Mouse (Mus musculus) neural tube, embryonic 15.5 days (tissue): ENCODE measurements around the gene Ttc12. TPM values are rescaled to one million over a fixed set of nuclear protein-coding genes. Genes with fewer than 3 reads are reported as not detected.

Source experiments
- ATAC-seq: fragments of 200-750 bp; cut with Nextera tagmentation; 2 replicates; pipeline ENCODE4 v1.8.0; 2017; ENCODE audit warnings: mild to moderate bottlenecking, moderate TSS enrichment, moderate library complexity; ENCODE audit not compliant: low FRiP score
- H3K27ac ChIP-seq: fragments of 300-500 bp; sonication (generic); replicated peaks from 2 replicates; pipeline ENCODE4 v1.5.1; 2015; ENCODE audit warnings: mild to moderate bottlenecking, inconsistent platforms
- H3K27me3 ChIP-seq: fragments of 300-500 bp; sonication (generic); replicated peaks from 2 replicates; pipeline ENCODE4 v1.6.1; 2015; ENCODE audit warnings: inconsistent platforms
- H3K36me3 ChIP-seq: fragments of 300-500 bp; sonication (generic); 2 replicates; pipeline ENCODE4 v1.6.1; 2015; ENCODE audit warnings: inconsistent platforms
- H3K4me1 ChIP-seq: fragments of 300-500 bp; sonication (generic); 2 replicates; pipeline ENCODE4 v1.6.1; 2015; ENCODE audit warnings: inconsistent platforms
- H3K4me2 ChIP-seq: fragments of 300-500 bp; sonication (generic); 2 replicates; pipeline ENCODE4 v1.6.1; 2015; ENCODE audit warnings: inconsistent platforms, mild to moderate bottlenecking, moderate library complexity
- H3K4me3 ChIP-seq: fragments of 300-500 bp; sonication (generic); replicated peaks from 2 replicates; pipeline ENCODE4 v1.5.1; 2015; ENCODE audit warnings: mild to moderate bottlenecking, inconsistent platforms
- H3K9ac ChIP-seq: fragments of 300-500 bp; sonication (generic); replicated peaks from 2 replicates; pipeline ENCODE4 v1.6.1; 2015; ENCODE audit warnings: mild to moderate bottlenecking, inconsistent platforms
- H3K9me3 ChIP-seq: fragments of 300-500 bp; sonication (generic); replicated peaks from 2 replicates; pipeline ENCODE4 v1.6.1; 2016; ENCODE audit warnings: inconsistent platforms
- WGBS: fragments of 180-500 bp; shearing (Covaris S2); methylation state at CpG from one replicate; pipeline ENCODE4 v1.1.7; 2015; ENCODE audit warnings: mixed read lengths; 5-methylcytosine and 5-hydroxymethylcytosine counted together
- polyA plus RNA-seq: library from polyadenylated mRNA; unstranded; fragments of >200 nt; fragmentation: Nextera tagmentation; extraction: Ambion mirVana; gene quantifications from 2 replicates; pipeline ENCODE4 v1.2.1, GENCODE M21; 2015

Gene Ttc12
- polyA plus RNA-seq, 1 experiment from 2014 or later, result 1.8 TPM

GRCm38 (mm10) chr9:49450491-49450890, 35.5 kb downstream of the Ttc12 start:
- no peak overlapping the region for H3K4me2 ChIP-seq
- no peaks in the 10 kb centered on the region for H3K36me3 ChIP-seq
- H3K4me3 ChIP-seq, result no peak overlapping the region
- no peaks in the 10 kb centered on the region for H3K27me3 ChIP-seq
- H3K27ac ChIP-seq, result no peak overlapping the region
- 89% methylated on average over 3 of the region's 3 CpGs for WGBS
- ATAC-seq, result no peak
- H3K9ac ChIP-seq, result no peak overlapping the region
- 0 out of 2 replicates have a peak, but pooled peaks cover 2% of the 10 kb centered on the region for H3K9me3 ChIP-seq
- no peaks in the 10 kb centered on the region for H3K4me1 ChIP-seq

GRCm38 (mm10) chr9:49442621-49443020, 43.4 kb downstream of the Ttc12 start:
- no peaks in the 10 kb centered on the region for H3K27me3 ChIP-seq
- no peaks in the 10 kb centered on the region for H3K4me1 ChIP-seq
- H3K36me3 ChIP-seq, result no peaks in the 10 kb centered on the region
- H3K27ac ChIP-seq, result no peak overlapping the region
- H3K4me2 ChIP-seq, result no peak overlapping the region
- H3K9me3 ChIP-seq, result no peaks in the 10 kb centered on the region
- 62% methylated on average over 3 of the region's 3 CpGs for WGBS
- ATAC-seq, result no peak
- H3K9ac ChIP-seq, result no peak overlapping the region
- H3K4me3 ChIP-seq, result no peak overlapping the region

GRCm38 (mm10) chr9:49427478-49427877, 58.5 kb downstream of the Ttc12 start:
- WGBS, result 84% methylated on average over 5 of the region's 5 CpGs
- no peaks in the 10 kb centered on the region for H3K9me3 ChIP-seq

DNA sequence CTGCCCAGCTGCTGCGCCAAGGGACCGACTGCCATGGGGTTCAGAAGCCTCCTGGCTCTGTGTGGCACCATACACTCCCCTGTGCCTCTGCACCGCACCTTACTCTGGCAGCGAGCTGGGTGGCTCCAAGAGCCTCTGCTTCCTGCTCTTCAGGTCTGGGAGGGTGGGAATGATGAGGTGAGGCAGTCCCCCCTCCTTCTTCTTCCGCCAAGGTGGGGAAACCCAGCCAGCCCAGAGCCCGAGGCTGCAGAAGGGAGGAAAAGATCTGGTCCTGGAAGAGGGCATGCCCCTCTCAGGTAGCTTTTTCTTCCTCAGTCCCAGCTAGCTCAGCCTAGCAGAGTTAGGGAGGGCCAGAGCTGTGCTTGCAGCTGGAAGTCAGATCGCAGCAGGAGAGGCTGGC, 59.1 kb downstream of the Ttc12 start, which contains the start of gene Ankk1:
Gene Ankk1, minus strand, starts transcription at position 101 of the 400 bp plus-strand sequence.
- Histone ChIP-seq H3K36me3 (no peaks in the 10 kb centered on the region), H3K27ac (no peak within 1 kb of the TSS), H3K4me3 (no peak within 1 kb of the TSS), H3K27me3 (no peaks in the 10 kb centered on the region), H3K9ac (no peak within 1 kb of the TSS), H3K4me2 (no peak within 1 kb of the TSS), H3K4me1 (0 out of 2 replicates have a peak, but pooled peaks cover 2% of the 10 kb centered on the region), H3K9me3 (no peaks in the 10 kb centered on the region)
- 90% methylated on average over 7 of the region's 7 CpGs for WGBS
- no peak for ATAC-seq

More at GRCm38 (mm10) chr9:49427478-49427877, 58.5 kb downstream of the Ttc12 start:
- no peak overlapping the region for H3K4me2 ChIP-seq
- no peak overlapping the region for H3K9ac ChIP-seq
- H3K27ac ChIP-seq, result no peak overlapping the region
- no peaks in the 10 kb centered on the region for H3K36me3 ChIP-seq
- H3K4me1 ChIP-seq, result 0 out of 2 replicates have a peak, but pooled peaks cover 2% of the 10 kb centered on the region
- ATAC-seq, result no peak
- H3K27me3 ChIP-seq, result no peaks in the 10 kb centered on the region
- H3K4me3 ChIP-seq, result no peak overlapping the region

- 0 out of 2 replicates have a peak, but pooled peaks cover 2% of the 10 kb centered on the region for H3K4me1 ChIP-seq
- no peak overlapping the region for H3K4me2 ChIP-seq
- WGBS, result 39% methylated on average over 1 of the region's 1 CpGs
- H3K9me3 ChIP-seq, result no peaks in the 10 kb centered on the region
- H3K27ac ChIP-seq, result no peak overlapping the region
- no peak overlapping the region for H3K9ac ChIP-seq
- no peak overlapping the region for H3K4me3 ChIP-seq
- no peaks in the 10 kb centered on the region for H3K36me3 ChIP-seq
- ATAC-seq, result no peak
- no peaks in the 10 kb centered on the region for H3K27me3 ChIP-seq
Observed at GRCm38 (mm10) chr9:49425585-49425984, 60.4 kb downstream of the Ttc12 start.

- Histone ChIP-seq H3K4me3 (no peak overlapping the region), H3K4me2 (no peak overlapping the region), H3K9ac (no peak overlapping the region), H3K27me3 (no peaks in the 10 kb centered on the region), H3K4me1 (no peaks in the 10 kb centered on the region), H3K27ac (no peak overlapping the region), H3K36me3 (no peaks in the 10 kb centered on the region), H3K9me3 (no peaks in the 10 kb centered on the region)
- WGBS, result 96% methylated on average over 5 of the region's 5 CpGs
- ATAC-seq, result no peak
Observed at GRCm38 (mm10) chr9:49423866-49424265, 62.2 kb downstream of the Ttc12 start.

DNA sequence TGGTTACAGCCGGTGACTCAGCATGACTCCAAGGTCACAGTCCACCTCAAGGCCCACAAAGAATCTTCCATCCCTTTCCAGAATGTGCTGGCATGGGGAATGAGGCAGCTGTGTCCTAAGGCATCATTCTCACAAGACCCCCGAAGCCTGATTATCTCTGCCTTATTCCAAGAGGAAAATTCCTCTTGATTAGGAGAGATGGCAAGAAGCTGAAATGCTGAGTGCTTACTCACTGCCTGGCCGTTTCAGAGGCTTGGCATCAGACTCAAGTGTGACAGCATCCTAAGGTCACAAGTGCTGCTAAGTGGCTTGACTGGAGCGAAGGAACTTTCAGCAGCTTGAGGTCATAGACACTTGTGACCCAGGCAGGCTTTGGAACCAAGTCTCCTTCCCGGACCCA, 75.4 kb downstream of the Ttc12 start:
- Histone ChIP-seq H3K9ac (no peak overlapping the region), H3K36me3 (no peaks in the 10 kb centered on the region), H3K27me3 (no peaks in the 10 kb centered on the region), H3K27ac (no peak overlapping the region), H3K4me1 (no peaks in the 10 kb centered on the region), H3K9me3 (no peaks in the 10 kb centered on the region), H3K4me2 (no peak overlapping the region), H3K4me3 (no peak overlapping the region)
- ATAC-seq, result no peak
- 89% methylated on average over 5 of the region's 5 CpGs for WGBS

DNA sequence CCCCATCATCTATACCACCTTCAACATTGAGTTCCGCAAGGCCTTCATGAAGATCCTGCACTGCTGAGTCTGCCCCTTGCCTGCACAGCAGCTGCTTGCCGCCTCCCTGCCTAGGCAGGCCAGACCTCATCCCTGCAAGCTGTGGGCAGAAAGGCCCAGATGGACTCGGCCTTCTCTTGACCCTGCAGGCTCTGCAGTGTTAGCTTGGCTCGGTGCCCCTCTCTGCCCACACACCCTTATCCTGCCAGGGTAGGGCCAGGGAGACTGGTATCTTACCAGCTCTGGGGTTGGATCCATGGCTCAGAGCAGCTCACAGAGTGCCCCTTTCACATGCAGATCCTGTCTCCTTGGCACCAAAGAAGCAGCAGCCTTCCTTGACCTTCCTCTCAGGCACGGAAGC, 79.0 kb downstream of the Ttc12 start:
- Histone ChIP-seq H3K4me1 (no peaks in the 10 kb centered on the region), H3K36me3 (no peaks in the 10 kb centered on the region), H3K9ac (no peak overlapping the region), H3K27me3 (no peaks in the 10 kb centered on the region), H3K9me3 (no peaks in the 10 kb centered on the region), H3K4me2 (no peak overlapping the region), H3K4me3 (no peak overlapping the region), H3K27ac (no peak overlapping the region)
- ATAC-seq, result no peak
- WGBS, result 92% methylated on average over 5 of the region's 5 CpGs

DNA sequence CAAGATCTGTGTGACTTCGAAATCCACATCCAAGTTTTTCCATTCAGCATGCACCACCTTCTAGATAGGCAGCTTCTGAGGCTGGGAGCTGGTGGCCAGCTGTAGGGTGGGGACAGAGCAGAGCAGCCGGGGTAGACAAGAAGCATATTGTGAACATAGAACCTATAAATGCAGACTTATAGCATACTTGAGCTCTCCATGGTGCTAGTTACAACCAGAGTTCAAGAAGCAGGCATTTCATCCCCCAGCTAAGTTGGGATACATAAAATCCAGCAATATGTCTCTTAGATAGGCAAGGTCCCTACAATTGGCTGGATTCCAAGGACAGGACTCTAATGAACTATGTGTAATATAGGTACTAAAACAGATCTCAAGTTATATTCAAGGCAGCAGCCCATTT, 82.3 kb downstream of the Ttc12 start:
- WGBS, result 82% methylated on average over 2 of the region's 2 CpGs
- H3K27ac ChIP-seq, result no peak overlapping the region
- H3K4me1 ChIP-seq, result no peaks in the 10 kb centered on the region
- H3K9ac ChIP-seq, result no peak overlapping the region
- H3K9me3 ChIP-seq, result no peaks in the 10 kb centered on the region
- no peak overlapping the region for H3K4me2 ChIP-seq
- no peaks in the 10 kb centered on the region for H3K27me3 ChIP-seq
- ATAC-seq, result no peak
- no peak overlapping the region for H3K4me3 ChIP-seq
- H3K36me3 ChIP-seq, result no peaks in the 10 kb centered on the region

DNA sequence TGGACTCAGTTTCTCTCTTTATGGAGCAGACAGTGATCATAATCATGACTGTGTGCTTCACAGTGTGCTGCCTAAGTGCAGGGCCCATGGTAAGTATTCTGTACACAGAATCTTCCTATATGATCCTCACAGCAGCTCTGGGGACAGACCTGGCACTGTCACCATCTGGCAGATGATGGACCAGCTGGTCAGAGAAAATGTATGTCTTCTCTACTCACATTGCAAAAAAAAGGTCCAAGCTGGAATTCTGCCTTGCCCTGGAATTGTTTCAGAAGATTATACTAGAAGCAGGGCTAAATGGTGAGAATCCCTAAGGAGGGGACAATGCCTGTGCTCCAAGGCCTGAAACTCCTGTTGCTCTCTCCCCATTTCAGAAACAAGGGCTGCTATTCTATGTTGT, 90.0 kb downstream of the Ttc12 start:
- H3K27ac ChIP-seq, result no peak overlapping the region
- H3K27me3 ChIP-seq, result no peaks in the 10 kb centered on the region
- H3K4me3 ChIP-seq, result no peak overlapping the region
- H3K4me1 ChIP-seq, result no peaks in the 10 kb centered on the region
- H3K36me3 ChIP-seq, result no peaks in the 10 kb centered on the region
- no peak overlapping the region for H3K4me2 ChIP-seq
- no peak overlapping the region for H3K9ac ChIP-seq
- no peak for ATAC-seq
- H3K9me3 ChIP-seq, result no peaks in the 10 kb centered on the region

DNA sequence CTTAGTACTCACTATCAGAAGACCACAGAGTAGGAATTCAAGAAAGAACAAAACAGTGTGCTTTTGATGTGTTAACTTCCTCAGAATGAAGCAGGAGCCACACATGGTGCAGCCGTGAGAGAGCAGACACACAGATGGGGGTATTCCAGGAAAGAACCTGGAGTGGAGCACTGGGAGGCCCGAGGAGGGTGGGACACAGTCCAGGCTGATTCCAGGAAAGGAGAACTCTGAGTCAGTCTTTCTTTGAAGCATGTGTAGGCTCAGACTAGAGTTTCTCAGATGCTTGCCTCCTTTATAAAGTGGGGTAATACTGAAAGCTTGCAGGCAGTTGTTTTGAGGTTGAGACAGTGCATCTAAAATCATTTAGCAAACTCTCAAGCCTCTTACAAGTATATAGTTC, 93.8 kb downstream of the Ttc12 start:
- no peaks in the 10 kb centered on the region for H3K27me3 ChIP-seq
- no peaks in the 10 kb centered on the region for H3K9me3 ChIP-seq
- no peak overlapping the region for H3K9ac ChIP-seq
- no peak for ATAC-seq
- no peak overlapping the region for H3K4me2 ChIP-seq
- no peak overlapping the region for H3K4me3 ChIP-seq
- H3K4me1 ChIP-seq, result no peaks in the 10 kb centered on the region
- H3K36me3 ChIP-seq, result no peaks in the 10 kb centered on the region
- 64% methylated on average over 2 of the region's 2 CpGs for WGBS
- H3K27ac ChIP-seq, result no peak overlapping the region
